Mouse (Mus musculus) myocyte (in vitro differentiated cells): ENCODE results near the gene Man1c1.

Experiments used
- CEBPB ChIP-seq: IDR thresholded peaks from 2 replicates; pipeline ENCODE4 v1.6.1; 2011; ENCODE audit warnings: mild to moderate bottlenecking, moderate library complexity; ENCODE audit not compliant: poor library complexity, insufficient read depth, severe bottlenecking
- E2F4 ChIP-seq: IDR thresholded peaks from one replicate; pipeline ENCODE4 v1.6.1; 2011; ENCODE audit warnings: mild to moderate bottlenecking, control low read depth, moderate library complexity; ENCODE audit not compliant: insufficient read depth
- MAX ChIP-seq: IDR thresholded peaks from one replicate; pipeline ENCODE4 v1.6.1; 2011; ENCODE audit warnings: low read depth, mild to moderate bottlenecking, control low read depth
- MYOD1 ChIP-seq, 3 experiments: IDR thresholded peaks; one replicate each; pipeline ENCODE4 v1.6.1; 2011; ENCODE audit warnings: control low read depth in 2 of 3, low read depth in 2 of 3, mild to moderate bottlenecking in 2 of 3, moderate library complexity in 1 of 3; ENCODE audit not compliant: insufficient read length in 2 of 3, control insufficient read depth in 1 of 3
- POLR2A ChIP-seq: IDR thresholded peaks from one replicate; pipeline ENCODE4 v1.6.1; 2011; ENCODE audit warnings: low read depth, mild to moderate bottlenecking, control low read depth, moderate library complexity; ENCODE audit not compliant: insufficient read length
- POLR2AphosphoS2 ChIP-seq: IDR thresholded peaks from one replicate; pipeline ENCODE4 v1.6.1; 2011; ENCODE audit warnings: low read depth, control low read depth; ENCODE audit not compliant: insufficient read length
- SRF ChIP-seq: IDR thresholded peaks from one replicate; pipeline ENCODE4 v1.6.1; 2011; ENCODE audit warnings: low read depth; ENCODE audit not compliant: control insufficient read depth, insufficient read length
- TCF12 ChIP-seq: IDR thresholded peaks from one replicate; pipeline ENCODE4 v1.6.1; 2011; ENCODE audit warnings: mild to moderate bottlenecking, control low read depth; ENCODE audit not compliant: poor library complexity, insufficient read depth, severe bottlenecking
- TCF3 ChIP-seq: IDR thresholded peaks from one replicate; pipeline ENCODE4 v1.6.1; 2011; ENCODE audit warnings: low read depth, control low read depth; ENCODE audit not compliant: insufficient read length

- TF ChIP-seq POLR2A (no peak), E2F4 (no peak), MAX (no peak), TCF12 (no peak), POLR2AphosphoS2 (no peak), CEBPB (no peak), TCF3 (no peak), SRF (no peak), MYOD1 (IDR thresholded peaks at IDR 0.05; ENCODE audit: control insufficient read depth in 1 of 3, insufficient read length in 2 of 3, low read depth in 2 of 3) (no peak)
Measured at GRCm38 (mm10) chr4:134567377-134568226, 136.5 kb downstream of the Man1c1 start.
